In the genomic region with DNA sequence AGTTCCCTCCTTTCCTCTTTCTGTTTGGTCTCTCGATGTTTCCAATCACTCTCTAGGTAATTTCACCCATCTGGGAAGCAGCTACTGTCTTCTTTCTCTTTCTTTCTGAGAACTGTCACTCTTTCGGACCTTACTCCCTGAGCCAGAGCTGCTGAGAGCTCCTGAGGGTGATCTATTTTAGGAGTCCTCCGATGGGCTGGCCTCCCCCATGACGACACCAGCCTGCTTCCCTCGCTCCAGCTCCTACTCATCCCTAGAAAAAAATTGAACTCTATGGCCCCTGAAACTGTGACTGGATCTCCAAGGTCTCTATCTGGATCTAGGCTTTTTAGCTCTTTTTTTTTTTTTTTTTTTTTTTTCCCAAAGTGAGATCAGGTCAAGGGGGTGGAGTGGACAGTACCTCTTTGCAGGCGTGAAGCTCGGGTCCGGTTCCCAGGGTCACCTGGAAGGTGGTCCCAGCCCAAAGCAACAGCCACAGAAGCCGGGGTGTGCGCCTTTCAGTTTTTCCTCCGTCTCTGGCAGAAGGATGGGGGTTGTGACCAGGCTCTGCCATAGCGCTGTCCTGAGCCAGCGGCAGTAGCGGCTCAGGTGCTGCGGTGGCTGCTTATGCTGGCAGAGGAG, we compare ENCODE assay signal across 10 mouse cellular contexts. TPM values are rescaled to one million over a fixed set of nuclear protein-coding genes. Genes with fewer than 3 reads are reported as not detected.
DNase-seq lines count a peak whose midpoint lies in the region; ATAC-seq lines count a peak whose summit lies in the region.
"Had no signal": no experiment of that assay in that cellular context is flagged by ENCODE, and none has a peak within 500 bp of the region (broad histone marks: within the 10 kb centered on the region; RNA-seq: fewer than 3 reads in every experiment).

No protein-coding gene starts in this region.

- no peak for ATAC-seq in stomach, embryonic 15.5 days (ENCODE audit: insufficient read depth, low FRiP score, low read depth)

- H3K4me3 ChIP-seq in limb, embryonic 10.5 days = peak overlapping the region; percentile 54
- peak overlapping the region; percentile 38 for H3K4me3 ChIP-seq in stomach, embryonic 15.5 days (replicated peaks)

- peak overlapping the region; percentile 69 for H3K4me2 ChIP-seq in stomach, embryonic 15.5 days

- 8% methylated on average over 15 of the region's 15 CpGs for WGBS in limb, embryonic 10.5 days
- WGBS in stomach, embryonic 15.5 days = 11% methylated on average over 15 of the region's 15 CpGs

- peak; percentile 81 for DNase-seq in heart, adult 11 months
- DNase-seq in heart, adult 18-20 months = no peak
- DNase-seq in right cerebral cortex, adult 18-20 months = peak; percentile 53
- no peak for DNase-seq in right cerebral cortex, postnatal 4 days
- DNase-seq in limb, embryonic 10.5 days (ENCODE audit: low spot score) = no peak
- no peak for DNase-seq in gastrocnemius, postnatal 10 days
- no peak for DNase-seq in adrenal gland, postnatal 14 days

- H3K36me3 ChIP-seq in limb, embryonic 10.5 days = no peaks in the 10 kb centered on the region
- H3K36me3 ChIP-seq in stomach, embryonic 15.5 days = no peaks in the 10 kb centered on the region

- no peaks in the 10 kb centered on the region for H3K9me3 ChIP-seq in limb, embryonic 10.5 days (replicated peaks)
- H3K9me3 ChIP-seq in stomach, embryonic 15.5 days = no peaks in the 10 kb centered on the region

- H3K4me1 ChIP-seq in limb, embryonic 10.5 days = peaks cover 11% of the 10 kb centered on the region
- peaks cover 8% of the 10 kb centered on the region for H3K4me1 ChIP-seq in stomach, embryonic 15.5 days

- peaks cover 49% of the 10 kb centered on the region for H3K27me3 ChIP-seq in limb, embryonic 10.5 days (ENCODE audit: low read depth, poor library complexity, severe bottlenecking)
- peaks cover 7% of the 10 kb centered on the region; the same call in 1 of the 2 replicates for H3K27me3 ChIP-seq in stomach, embryonic 15.5 days (replicated peaks)

- no peak overlapping the region for H3K27ac ChIP-seq in limb, embryonic 10.5 days
- no peak overlapping the region for H3K27ac ChIP-seq in stomach, embryonic 15.5 days

- H3K9ac ChIP-seq in stomach, embryonic 15.5 days = no peak overlapping the region

RNA-seq across cellular contexts. Expression of a gene that starts 0.3 kb away (rescaled TPM):
- total RNA-seq in heart, adult 18-20 months (2021) = 1 to 10 TPM in 1 of 2 experiments, under 1 TPM in 1; 0.30 to 1.6 TPM
- 0.28 and 0.40 TPM in 2 replicates for polyA plus RNA-seq in limb, embryonic 10.5 days (2016; fragmentation: Nextera tagmentation; extraction: Ambion mirVana)
- polyA plus RNA-seq in stomach, embryonic 15.5 days (2015; fragmentation: Nextera tagmentation; extraction: Ambion mirVana) = 33.7 and 45.1 TPM in 2 replicates
- under 1 TPM; 0.19 to 0.25 TPM for total RNA-seq in gastrocnemius, postnatal 10 days (2021)
- 1.5 and 4.7 TPM in 2 replicates for total RNA-seq in adrenal gland, postnatal 14 days (2021)
- total RNA-seq: neutrophil, adult 5-6 weeks had no signal

RNA-seq across cellular contexts. Expression of a gene that starts 2.1 kb away (rescaled TPM):
- total RNA-seq in heart, adult 18-20 months (2021) = not detected
- polyA plus RNA-seq in limb, embryonic 10.5 days (2016; fragmentation: Nextera tagmentation; extraction: Ambion mirVana) = 0.20 TPM in 1 of 2 replicates, not detected in the other
- polyA plus RNA-seq in stomach, embryonic 15.5 days (2015; fragmentation: Nextera tagmentation; extraction: Ambion mirVana) = 0.41 and 0.46 TPM in 2 replicates
- total RNA-seq in gastrocnemius, postnatal 10 days (2021) = not detected
- total RNA-seq in adrenal gland, postnatal 14 days (2021) = not detected in 2 replicates
- total RNA-seq: heart, postnatal 10 days; neutrophil, adult 5-6 weeks had no signal

RNA-seq across cellular contexts. Expression of a gene that starts 26.3 kb away (rescaled TPM):
- 10 to 100 TPM; 30.4 to 30.6 TPM for total RNA-seq in heart, adult 18-20 months (2021)
- 25.2 and 34.9 TPM in 2 replicates for polyA plus RNA-seq in limb, embryonic 10.5 days (2016; fragmentation: Nextera tagmentation; extraction: Ambion mirVana)
- polyA plus RNA-seq in stomach, embryonic 15.5 days (2015; fragmentation: Nextera tagmentation; extraction: Ambion mirVana) = 38.3 and 40.0 TPM in 2 replicates
- total RNA-seq in gastrocnemius, postnatal 10 days (2021) = 10 to 100 TPM; 23.1 to 24.9 TPM
- total RNA-seq in adrenal gland, postnatal 14 days (2021) = 41.3 and 43.1 TPM in 2 replicates

RNA-seq across cellular contexts. Expression of a gene that starts 35.5 kb away (rescaled TPM):
- total RNA-seq in heart, adult 18-20 months (2021) = 10 to 100 TPM; 14.9 to 15.5 TPM
- polyA plus RNA-seq in limb, embryonic 10.5 days (2016; fragmentation: Nextera tagmentation; extraction: Ambion mirVana) = 47.3 and 53.2 TPM in 2 replicates
- polyA plus RNA-seq in stomach, embryonic 15.5 days (2015; fragmentation: Nextera tagmentation; extraction: Ambion mirVana) = 43.5 and 44.7 TPM in 2 replicates
- total RNA-seq in gastrocnemius, postnatal 10 days (2021) = 10 to 100 TPM; 19.4 to 22.6 TPM
- 23.5 and 29.5 TPM in 2 replicates for total RNA-seq in adrenal gland, postnatal 14 days (2021)

RNA-seq across cellular contexts. Expression of a gene that starts 55.1 kb away (rescaled TPM):
- total RNA-seq in heart, adult 18-20 months (2021) = 10 to 100 TPM in 1 of 2 experiments, 1 to 10 TPM in 1; 9.5 to 10.6 TPM
- polyA plus RNA-seq in limb, embryonic 10.5 days (2016; fragmentation: Nextera tagmentation; extraction: Ambion mirVana) = 6.1 and 7.3 TPM in 2 replicates
- 10.8 and 11.6 TPM in 2 replicates for polyA plus RNA-seq in stomach, embryonic 15.5 days (2015; fragmentation: Nextera tagmentation; extraction: Ambion mirVana)
- total RNA-seq in gastrocnemius, postnatal 10 days (2021) = 1 to 10 TPM; 6.2 to 7.7 TPM
- 6.2 and 8.0 TPM in 2 replicates for total RNA-seq in adrenal gland, postnatal 14 days (2021)

Comparison
In these comparisons a context has a peak if more than half of its experiments do, and no peak if none do; other contexts are left out.
1. DNase-seq: peak in heart, adult 11 months (single experiment) and right cerebral cortex, adult 18-20 months (single experiment); none in heart, adult 18-20 months (0 of 2), right cerebral cortex, postnatal 4 days (single experiment), limb, embryonic 10.5 days (single experiment), gastrocnemius, postnatal 10 days (single experiment) and adrenal gland, postnatal 14 days (single experiment).